Mouse (Mus musculus) CD4-positive, CD25-positive, alpha-beta regulatory T cell, adult 4 months (primary cell): ENCODE results near the gene Ears2. TPM values are rescaled to one million over a fixed set of nuclear protein-coding genes. Genes with fewer than 3 reads are reported as not detected.

Source experiments
- ATAC-seq: one replicate; pipeline ENCODE4 v1.8.0; 2017
- polyA plus RNA-seq, 2 experiments: library from polyadenylated mRNA; unstranded; fragments of 100-300 nt; shearing (Covaris generic); gene quantifications; one replicate each; pipeline ENCODE4 v1.2.1; 2017

The Ears2 gene
- polyA plus RNA-seq, 2 experiments from 2014 or later, result 6.6 to 7.5 TPM

- no peak for ATAC-seq
These were observed 23.0 kb downstream of the Ears2 start for GRCm38 (mm10) chr7:122044106-122044505.

GRCm38 (mm10) chr7:122034348-122034747 lies 32.7 kb downstream of the Ears2 start:
- ATAC-seq, result no peak

- no peak for ATAC-seq
These were observed 33.7 kb downstream of the Ears2 start for GRCm38 (mm10) chr7:122033371-122033770.

GRCm38 (mm10) chr7:122022131-122022530 lies 44.9 kb downstream of the Ears2 start:
- no peak for ATAC-seq

GRCm38 (mm10) chr7:122020667-122021354 lies 46.3 kb downstream of the Ears2 start, which contains the start of gene Gga2:
Gene Gga2 (minus strand): TSS chr7:122021222.
- ATAC-seq, result peak; percentile 93

- no peak for ATAC-seq
These were observed 46.8 kb downstream of the Ears2 start for GRCm38 (mm10) chr7:122020273-122020666.

GRCm38 (mm10) chr7:122018978-122019377 lies 48.1 kb downstream of the Ears2 start:
- ATAC-seq, result no peak

GRCm38 (mm10) chr7:122018247-122018646 lies 48.8 kb downstream of the Ears2 start:
- ATAC-seq, result no peak

GRCm38 (mm10) chr7:122015734-122016133 lies 51.3 kb downstream of the Ears2 start:
- ATAC-seq, result no peak

- ATAC-seq, result no peak
These were observed 52.0 kb downstream of the Ears2 start for GRCm38 (mm10) chr7:122015105-122015504.

GRCm38 (mm10) chr7:122012949-122013348 lies 54.1 kb downstream of the Ears2 start:
- ATAC-seq, result no peak

GRCm38 (mm10) chr7:122012370-122012769 lies 54.7 kb downstream of the Ears2 start:
- no peak for ATAC-seq

- ATAC-seq, result no peak
These were observed 66.7 kb downstream of the Ears2 start for GRCm38 (mm10) chr7:122000396-122000795.

GRCm38 (mm10) chr7:121995961-121996360 lies 71.1 kb downstream of the Ears2 start:
- no peak for ATAC-seq

Other genes starting within 250 kb of the Ears2 start
- not detected for gene Scnn1b, start 202.2 kb downstream of the Ears2 start, polyA plus RNA-seq
- gene Cog7, start 85.6 kb downstream of the Ears2 start, polyA plus RNA-seq, result 10 to 100 TPM in 1 of 2 experiments, 1 to 10 TPM in 1; 7.4 to 14.7 TPM
- 1 to 10 TPM; 1.1 to 1.8 TPM for gene Gga2, start 46.0 kb downstream of the Ears2 start, polyA plus RNA-seq
- gene Ubfd1, start 88 bp downstream of the Ears2 start, polyA plus RNA-seq, result 10 to 100 TPM; 10.2 to 10.4 TPM
- gene Ndufab1, start 34.6 kb upstream of the Ears2 start, polyA plus RNA-seq, result 100 to 1,000 TPM; 117 to 166 TPM
- gene Palb2, start 65.7 kb upstream of the Ears2 start, polyA plus RNA-seq, result 10 to 100 TPM in 1 of 2 experiments, 1 to 10 TPM in 1; 10.0 to 12.7 TPM
- 100 to 1,000 TPM in 1 of 2 experiments, 10 to 100 TPM in 1; 97.3 to 118 TPM for gene Dctn5, start 65.8 kb upstream of the Ears2 start, polyA plus RNA-seq
- gene Plk1, start 92.2 kb upstream of the Ears2 start, polyA plus RNA-seq, result 10 to 100 TPM in 1 of 2 experiments, 1 to 10 TPM in 1; 5.3 to 17.9 TPM
- gene Ern2, start 118.9 kb upstream of the Ears2 start, polyA plus RNA-seq, result under 1 TPM in 1 of 2 experiments, not detected in 1; 0.11 TPM
- gene Chp2, start 152.2 kb upstream of the Ears2 start, polyA plus RNA-seq, result not detected
- 10 to 100 TPM; 64.4 to 70.8 TPM for gene Prkcb, start 221.5 kb upstream of the Ears2 start, polyA plus RNA-seq